In genomic region chr9:113738021-113738420, GRCm38 (mm10) we compare ENCODE assay signal across 14 mouse cellular contexts. TPM values are rescaled to one million over a fixed set of nuclear protein-coding genes. Genes with fewer than 3 reads are reported as not detected.
DNase-seq lines count a peak whose midpoint lies in the region; ATAC-seq and TF ChIP-seq lines count a peak whose summit lies in the region.
"Had no signal": no experiment of that assay in that cellular context is flagged by ENCODE, and none has a peak within 500 bp of the region (broad histone marks: within the 10 kb centered on the region; RNA-seq: fewer than 3 reads in every experiment).

No protein-coding gene starts in this region.

- DNase-seq in gastrocnemius, adult 2 months, result no peak
- no peak for DNase-seq in gastrocnemius, adult 18-20 months (ENCODE audit: low spot score)
- DNase-seq in lung, embryonic 14.5 days, result peak; percentile 14
- no peak for DNase-seq in lung, adult 2 months
- peak; percentile 67 for DNase-seq in adipocyte (ENCODE audit: low spot score)
- DNase-seq in heart, postnatal 14 days, result peak; percentile 25 to 43
- DNase-seq in gastrocnemius, adult 8-10 months (ENCODE audit: low spot score in 2 of 2), result no peak
- DNase-seq: gastrocnemius, postnatal 10 days; kidney, adult 9 months had no signal

- no peaks in the 10 kb centered on the region for H3K36me3 ChIP-seq in lung, embryonic 14.5 days (ENCODE audit: insufficient read depth)
- H3K36me3 ChIP-seq: limb, embryonic 15.5 days had no signal

- intact Hi-C loops in gastrocnemius, adult 2 months (cut with DNase I), result no loop called here
- intact Hi-C loops in heart, postnatal 14 days (cut with DNase I), result no loop called here

- TF ChIP-seq CTCF in gastrocnemius, adult 2 months (IDR thresholded peaks at IDR 0.05), result no peak
- no peak for TF ChIP-seq CTCF in lung, embryonic 14.5 days (IDR thresholded peaks at IDR 0.05; ENCODE audit: low read depth)
- TF ChIP-seq CTCF in lung, adult 2 months (IDR thresholded peaks at IDR 0.05; ENCODE audit: insufficient read depth, low read length), result no peak

- no peaks in the 10 kb centered on the region for H3K9me3 ChIP-seq in lung, embryonic 14.5 days (ENCODE audit: low read depth, low read length)
- H3K9me3 ChIP-seq: limb, embryonic 15.5 days had no signal

- WGBS in lung, embryonic 14.5 days, result 64% methylated on average over 9 of the region's 9 CpGs
- WGBS in lung, adult 2 months, result 49% methylated on average over 9 of the region's 9 CpGs

- H3K4me1 ChIP-seq in lung, embryonic 14.5 days (ENCODE audit: insufficient read depth), result 0 out of 2 replicates have a peak, but pooled peaks cover under 1% of the 10 kb centered on the region
- peaks cover 6% of the 10 kb centered on the region for H3K4me1 ChIP-seq in lung, adult 2 months (ENCODE audit: control insufficient read depth, insufficient read depth, low read length)

- H3K9ac ChIP-seq in lung, embryonic 14.5 days, result no peak overlapping the region
- H3K9ac ChIP-seq: limb, embryonic 15.5 days had no signal

- no peak overlapping the region for H3K4me2 ChIP-seq in lung, embryonic 14.5 days
- H3K4me2 ChIP-seq: limb, embryonic 15.5 days had no signal

- H3K4me3 ChIP-seq in gastrocnemius, adult 2 months, result no peak overlapping the region
- H3K4me3 ChIP-seq in lung, embryonic 14.5 days (ENCODE audit: low read depth, low read length), result no peak overlapping the region
- no peak overlapping the region for H3K4me3 ChIP-seq in lung, adult 2 months (replicated peaks; ENCODE audit: extremely low read depth, low read depth, low read length)
- H3K4me3 ChIP-seq: erythroblast, embryonic 14.5 days; limb, embryonic 15.5 days had no signal

- no peak for TF ChIP-seq POLR2A in lung, adult 2 months (IDR thresholded peaks at IDR 0.05; ENCODE audit: borderline replicate concordance, extremely low read depth, low read depth, low read length)

- H3K27me3 ChIP-seq in lung, embryonic 14.5 days (ENCODE audit: insufficient read depth, low read length), result no peaks in the 10 kb centered on the region
- H3K27me3 ChIP-seq: CH12.LX; limb, embryonic 15.5 days had no signal

- H3K27ac ChIP-seq in gastrocnemius, adult 2 months, result peak overlapping the region; percentile 6; the same call in 1 of the 2 replicates
- H3K27ac ChIP-seq in lung, embryonic 14.5 days (ENCODE audit: low read depth), result no peak overlapping the region
- H3K27ac ChIP-seq: limb, embryonic 15.5 days; macrophage had no signal

- no peak for ATAC-seq in lung, embryonic 14.5 days (ENCODE audit: insufficient read depth)
- no peak for ATAC-seq in erythroid progenitor cell, adult 5-6 weeks (replicated peaks; ENCODE audit: low FRiP score, poor library complexity, severe bottlenecking)

RNA-seq across cellular contexts. Expression of gene Clasp2, which starts 3.3 kb away (rescaled TPM):
- 10 to 100 TPM; 42.0 to 52.7 TPM for total RNA-seq in gastrocnemius, adult 2 months (2021)
- total RNA-seq in gastrocnemius, adult 18-20 months (2021), result 10 to 100 TPM; 42.9 to 43.1 TPM
- 30.2 and 34.2 TPM in 2 replicates for polyA plus RNA-seq in lung, embryonic 14.5 days (2014; fragmentation: Nextera tagmentation; extraction: Ambion mirVana)
- 10.9 and 14.8 TPM in 2 replicates for polyA plus RNA-seq in lung, adult 2 months (2012; rRNA removed)
- 10 to 100 TPM; 49.1 to 50.3 TPM for total RNA-seq in heart, postnatal 14 days (2021)
- total RNA-seq in erythroid progenitor cell, adult 5-6 weeks (2015; ENCODE audit: low replicate concordance), result 24.1 and 25.6 TPM in 2 replicates
- total RNA-seq in erythroid progenitor cell, adult 5-6 weeks (2017; ENCODE audit: low replicate concordance), result 31.3 and 36.2 TPM in 2 replicates
- 10 to 100 TPM; 44.7 to 45.6 (median 44.9) TPM for total RNA-seq in gastrocnemius, adult 8-10 months (2022)

RNA-seq across cellular contexts. Expression of gene Pdcd6ip, which starts 30.0 kb away (rescaled TPM):
- total RNA-seq in gastrocnemius, adult 2 months (2021), result 10 to 100 TPM; 37.1 to 42.5 TPM
- total RNA-seq in gastrocnemius, adult 18-20 months (2021), result 10 to 100 TPM; 35.0 to 46.0 TPM
- 77.0 and 80.0 TPM in 2 replicates for polyA plus RNA-seq in lung, embryonic 14.5 days (2014; fragmentation: Nextera tagmentation; extraction: Ambion mirVana)
- 90.6 and 120 TPM in 2 replicates for polyA plus RNA-seq in lung, adult 2 months (2012; rRNA removed)
- 10 to 100 TPM; 66.6 to 68.6 TPM for total RNA-seq in heart, postnatal 14 days (2021)
- 80.4 and 109 TPM in 2 replicates for total RNA-seq in erythroid progenitor cell, adult 5-6 weeks (2015; ENCODE audit: low replicate concordance)
- total RNA-seq in erythroid progenitor cell, adult 5-6 weeks (2017; ENCODE audit: low replicate concordance), result 68.8 and 102 TPM in 2 replicates
- 10 to 100 TPM; 31.3 to 38.5 (median 36.6) TPM for total RNA-seq in gastrocnemius, adult 8-10 months (2022)

Comparison
In these comparisons a context has a peak if more than half of its experiments do, and no peak if none do; other contexts are left out.
1. DNase-seq: peak in lung, embryonic 14.5 days (single experiment), adipocyte (single experiment) and heart, postnatal 14 days (2 of 2); none in gastrocnemius, adult 2 months (single experiment), gastrocnemius, adult 18-20 months (single experiment), lung, adult 2 months (single experiment) and gastrocnemius, adult 8-10 months (0 of 2).